In genomic region chr2:84887411-84888271, GRCm38 (mm10) we compare ENCODE assay signal across 8 mouse cellular contexts. TPM values are rescaled to one million over a fixed set of nuclear protein-coding genes. Genes with fewer than 3 reads are reported as not detected.
DNase-seq lines count a peak whose midpoint lies in the region; ATAC-seq and TF ChIP-seq lines count a peak whose summit lies in the region.

No protein-coding gene starts in this region.

- TF ChIP-seq EP300 in MEL (IDR thresholded peaks at IDR 0.05; ENCODE audit: low read depth in 1 of 2, low read length in 2 of 2) = no peak

- ATAC-seq in hindbrain, embryonic 15.5 days (ENCODE audit: low FRiP score, low read depth) = peak; percentile 54
- ATAC-seq in limb, embryonic 14.5 days (ENCODE audit: low FRiP score, low read depth) = no peak
- ATAC-seq in midbrain, embryonic 14.5 days (ENCODE audit: low FRiP score, low TSS enrichment) = peak; percentile 9; the same call in 1 of the 2 replicates
- no peak for ATAC-seq in activated CD4-positive, CD25-positive, alpha-beta regulatory T cell, adult 4 months

- no peak for TF ChIP-seq POLR2A in MEL (IDR thresholded peaks at IDR 0.05; ENCODE audit: control insufficient read depth in 1 of 2, insufficient read depth in 1 of 2, low read depth in 1 of 2, low read length in 2 of 2, poor library complexity in 1 of 2)
- no peak for TF ChIP-seq POLR2A in embryonic fibroblast, embryonic 13.5 days (IDR thresholded peaks at IDR 0.05; ENCODE audit: low read depth, low read length)
- no peak for TF ChIP-seq POLR2A in limb, embryonic 14.5 days (IDR thresholded peaks at IDR 0.05; ENCODE audit: borderline replicate concordance, extremely low read depth, insufficient read depth, insufficient read length)

- H3K36me3 ChIP-seq in MEL (ENCODE audit: control insufficient read depth in 1 of 2, insufficient read depth in 2 of 2, low read length in 2 of 2) = no peaks in the 10 kb centered on the region; a peak in 1 of 4 replicates
- no peaks in the 10 kb centered on the region for H3K36me3 ChIP-seq in hindbrain, embryonic 15.5 days
- H3K36me3 ChIP-seq in limb, embryonic 14.5 days (ENCODE audit: control insufficient read depth, insufficient read depth, low read length) = no peaks in the 10 kb centered on the region
- H3K36me3 ChIP-seq in midbrain, embryonic 14.5 days (ENCODE audit: control insufficient read depth, insufficient read depth, low read length) = no peaks in the 10 kb centered on the region

- no peaks in the 10 kb centered on the region for H3K9me3 ChIP-seq in MEL (replicated peaks; ENCODE audit: insufficient read depth, low read length)
- no peaks in the 10 kb centered on the region for H3K9me3 ChIP-seq in hindbrain, embryonic 15.5 days
- no peaks in the 10 kb centered on the region for H3K9me3 ChIP-seq in limb, embryonic 14.5 days (ENCODE audit: control insufficient read depth, low read length)
- H3K9me3 ChIP-seq in midbrain, embryonic 14.5 days (ENCODE audit: control insufficient read depth, low read length) = no peaks in the 10 kb centered on the region

- H3K4me2 ChIP-seq in hindbrain, embryonic 15.5 days = peak overlapping the region; percentile 84
- peak overlapping the region; percentile 85 for H3K4me2 ChIP-seq in limb, embryonic 14.5 days (replicated peaks; ENCODE audit: low read depth, low read length, severe bottlenecking)
- H3K4me2 ChIP-seq in midbrain, embryonic 14.5 days (ENCODE audit: low read length) = peak overlapping the region; percentile 96

- no peaks in the 10 kb centered on the region for H3K79me2 ChIP-seq in MEL (ENCODE audit: control insufficient read depth, insufficient read depth, low read length, poor library complexity)

- H3K9ac ChIP-seq in MEL (ENCODE audit: control insufficient read depth, low read depth, low read length, poor library complexity, severe bottlenecking) = peak overlapping the region; percentile 55
- H3K9ac ChIP-seq in hindbrain, embryonic 15.5 days = peak overlapping the region; percentile 51
- H3K9ac ChIP-seq in limb, embryonic 14.5 days (ENCODE audit: low read depth, low read length, severe bottlenecking) = no peak overlapping the region
- H3K9ac ChIP-seq in midbrain, embryonic 14.5 days (replicated peaks; ENCODE audit: low read length) = peak overlapping the region; percentile 52; the same call in 1 of the 2 replicates

- peaks cover 0 to 3% of the 10 kb centered on the region in 2 experiments; a peak in 3 of 4 replicates for H3K27me3 ChIP-seq in MEL (ENCODE audit: control insufficient read depth in 1 of 2, insufficient read depth in 2 of 2, low read length in 2 of 2)
- H3K27me3 ChIP-seq in hindbrain, embryonic 15.5 days = peaks cover 56% of the 10 kb centered on the region
- H3K27me3 ChIP-seq in limb, embryonic 14.5 days (ENCODE audit: control insufficient read depth, insufficient read depth, low read length) = peaks cover 71% of the 10 kb centered on the region
- peaks cover 54% of the 10 kb centered on the region for H3K27me3 ChIP-seq in midbrain, embryonic 14.5 days (ENCODE audit: control insufficient read depth, insufficient read depth, low read length)

- 0 out of 4 replicates have a peak, but pooled peaks cover 0 to 7% of the 10 kb centered on the region in 2 experiments for H3K4me1 ChIP-seq in MEL (ENCODE audit: control insufficient read depth in 1 of 2, insufficient read depth in 2 of 2, low read length in 2 of 2)
- no peaks in the 10 kb centered on the region for H3K4me1 ChIP-seq in embryonic fibroblast, embryonic 13.5 days (ENCODE audit: control insufficient read depth, insufficient read depth, low read length)
- H3K4me1 ChIP-seq in hindbrain, embryonic 15.5 days (replicated peaks) = peaks cover 42% of the 10 kb centered on the region
- H3K4me1 ChIP-seq in limb, embryonic 14.5 days (ENCODE audit: control insufficient read depth, insufficient read depth, low read length) = peaks cover 9% of the 10 kb centered on the region
- peaks cover 25% of the 10 kb centered on the region for H3K4me1 ChIP-seq in midbrain, embryonic 14.5 days (ENCODE audit: control insufficient read depth, insufficient read depth, low read length)

- peak; percentile 52 for DNase-seq in adrenal gland, adult 2 months
- DNase-seq in adrenal gland, postnatal 4 days (ENCODE audit: low spot score in 2 of 2) = no peak
- peak; percentile 60 for DNase-seq in MEL (ENCODE audit: low read depth, low spot score)
- DNase-seq in limb, embryonic 14.5 days (ENCODE audit: low spot score) = peak; percentile 47
- DNase-seq in midbrain, embryonic 14.5 days = peak; percentile 80

- H3K4me3 ChIP-seq in MEL (ENCODE audit: control insufficient read depth in 1 of 2, insufficient read depth in 1 of 2, low read depth in 2 of 2, low read length in 2 of 2) = peak overlapping the region; percentile 47 to 52
- peak overlapping the region; percentile 31 for H3K4me3 ChIP-seq in embryonic fibroblast, embryonic 13.5 days (ENCODE audit: insufficient read depth, low read length)
- H3K4me3 ChIP-seq in hindbrain, embryonic 15.5 days = peak overlapping the region; percentile 81
- H3K4me3 ChIP-seq in limb, embryonic 14.5 days (replicated peaks; ENCODE audit: low read length) = peak overlapping the region; percentile 61
- H3K4me3 ChIP-seq in midbrain, embryonic 14.5 days (replicated peaks; ENCODE audit: low read depth, low read length) = peak overlapping the region; percentile 60

- TF ChIP-seq RAD21 in MEL (IDR thresholded peaks at IDR 0.05; ENCODE audit: low read depth, low read length) = no peak

- no peak for TF ChIP-seq CTCF in MEL (IDR thresholded peaks at IDR 0.05 in 2 of 3, conservative IDR thresholded peaks at IDR 0.05 in 1 of 3; ENCODE audit: control insufficient read depth in 1 of 3, insufficient read depth in 1 of 3, low read depth in 2 of 3, low read length in 3 of 3, poor library complexity in 1 of 3, severe bottlenecking in 1 of 3)
- no peak for TF ChIP-seq CTCF in embryonic fibroblast, embryonic 13.5 days (IDR thresholded peaks at IDR 0.05; ENCODE audit: borderline replicate concordance, insufficient read depth, low read length)

- no peak overlapping the region for H3K27ac ChIP-seq in MEL (ENCODE audit: control insufficient read depth, low read depth, low read length)
- no peak overlapping the region for H3K27ac ChIP-seq in embryonic fibroblast, embryonic 13.5 days (ENCODE audit: insufficient read depth, low read length)
- H3K27ac ChIP-seq in hindbrain, embryonic 15.5 days (replicated peaks) = no peak overlapping the region
- no peak overlapping the region for H3K27ac ChIP-seq in limb, embryonic 14.5 days (replicated peaks; ENCODE audit: low read depth, low read length)
- H3K27ac ChIP-seq in midbrain, embryonic 14.5 days (replicated peaks; ENCODE audit: low read depth, low read length) = no peak overlapping the region

- WGBS in hindbrain, embryonic 15.5 days = under 1% methylated on average over 58 of the region's 58 CpGs
- WGBS in limb, embryonic 14.5 days = 2% methylated on average over 55 of the region's 58 CpGs
- under 1% methylated on average over 58 of the region's 58 CpGs for WGBS in midbrain, embryonic 14.5 days

RNA-seq across cellular contexts. Expression of gene Rtn4rl2, which starts 1.1 kb away (rescaled TPM):
- total RNA-seq in adrenal gland, adult 2 months (2021) = 1 to 10 TPM; 1.1 to 1.5 TPM
- 11.5 and 17.5 TPM in 2 replicates for polyA plus RNA-seq in adrenal gland, adult 2 months (2012; rRNA removed)
- total RNA-seq in adrenal gland, postnatal 4 days (2021) = 1 to 10 TPM; 2.2 to 3.4 TPM
- total RNA-seq in MEL (2012; rRNA removed) = 0.12 TPM in 1 of 2 replicates, not detected in the other
- 1 to 10 TPM in 1 of 2 experiments, not detected in 1; 1.1 TPM for polyA plus RNA-seq in MEL (2012; ENCODE audit: insufficient read depth in 1 of 2, insufficient read length in 2 of 2, low read depth in 1 of 2, low replicate concordance in 2 of 2, missing spikeins in 1 of 2)
- polyA plus RNA-seq in embryonic fibroblast, embryonic 13.5 days (2011; ENCODE audit: insufficient read length, low read depth, missing spikeins) = 1.2 and 1.3 TPM in 2 replicates
- polyA plus RNA-seq in hindbrain, embryonic 15.5 days (2015; fragmentation: Nextera tagmentation; extraction: Ambion mirVana) = 5.0 and 6.2 TPM in 2 replicates
- 4.5 and 6.5 TPM in 2 replicates for polyA plus RNA-seq in limb, embryonic 14.5 days (2012; rRNA removed)
- 1.5 and 1.9 TPM in 2 replicates for polyA plus RNA-seq in limb, embryonic 14.5 days (2014; fragmentation: Nextera tagmentation; extraction: Ambion mirVana)
- polyA plus RNA-seq in midbrain, embryonic 14.5 days (2014; fragmentation: Nextera tagmentation; extraction: Ambion mirVana) = 4.5 and 5.6 TPM in 2 replicates
- not detected for polyA plus RNA-seq in activated CD4-positive, CD25-positive, alpha-beta regulatory T cell, adult 4 months (2017; shearing (Covaris generic))

RNA-seq across cellular contexts. Expression of gene Slc43a3, which starts 48.7 kb away (rescaled TPM):
- 10 to 100 TPM; 62.5 to 80.9 TPM for total RNA-seq in adrenal gland, adult 2 months (2021)
- polyA plus RNA-seq in adrenal gland, adult 2 months (2012; rRNA removed) = 57.5 and 59.7 TPM in 2 replicates
- 10 to 100 TPM; 66.4 to 68.4 TPM for total RNA-seq in adrenal gland, postnatal 4 days (2021)
- 82.5 and 91.5 TPM in 2 replicates for total RNA-seq in MEL (2012; rRNA removed)
- polyA plus RNA-seq in MEL (2012; ENCODE audit: insufficient read depth in 1 of 2, insufficient read length in 2 of 2, low read depth in 1 of 2, low replicate concordance in 2 of 2, missing spikeins in 1 of 2) = 10 to 100 TPM in 1 of 2 experiments, not detected in 1; 90.6 TPM
- polyA plus RNA-seq in embryonic fibroblast, embryonic 13.5 days (2011; ENCODE audit: insufficient read length, low read depth, missing spikeins) = 25.5 and 26.0 TPM in 2 replicates
- 5.2 and 5.3 TPM in 2 replicates for polyA plus RNA-seq in hindbrain, embryonic 15.5 days (2015; fragmentation: Nextera tagmentation; extraction: Ambion mirVana)
- polyA plus RNA-seq in limb, embryonic 14.5 days (2012; rRNA removed) = 73.2 and 85.5 TPM in 2 replicates
- polyA plus RNA-seq in limb, embryonic 14.5 days (2014; fragmentation: Nextera tagmentation; extraction: Ambion mirVana) = 32.1 and 34.9 TPM in 2 replicates
- 1.7 and 4.2 TPM in 2 replicates for polyA plus RNA-seq in midbrain, embryonic 14.5 days (2014; fragmentation: Nextera tagmentation; extraction: Ambion mirVana)
- polyA plus RNA-seq in activated CD4-positive, CD25-positive, alpha-beta regulatory T cell, adult 4 months (2017; shearing (Covaris generic)) = 10 to 100 TPM; 15.5 to 15.6 TPM

RNA-seq across cellular contexts. Expression of gene Slc43a1, which starts 49.0 kb away (rescaled TPM):
- total RNA-seq in adrenal gland, adult 2 months (2021) = 10 to 100 TPM in 1 of 2 experiments, 1 to 10 TPM in 1; 4.4 to 12.7 TPM
- 10.1 and 14.3 TPM in 2 replicates for polyA plus RNA-seq in adrenal gland, adult 2 months (2012; rRNA removed)
- total RNA-seq in adrenal gland, postnatal 4 days (2021) = 10 to 100 TPM in 1 of 2 experiments, 1 to 10 TPM in 1; 8.8 to 11.1 TPM
- 93.3 and 131 TPM in 2 replicates for total RNA-seq in MEL (2012; rRNA removed)
- 100 to 1,000 TPM in 1 of 2 experiments, 10 to 100 TPM in 1; 69.8 to 108 TPM for polyA plus RNA-seq in MEL (2012; ENCODE audit: insufficient read depth in 1 of 2, insufficient read length in 2 of 2, low read depth in 1 of 2, low replicate concordance in 2 of 2, missing spikeins in 1 of 2)
- 6.6 and 8.7 TPM in 2 replicates for polyA plus RNA-seq in embryonic fibroblast, embryonic 13.5 days (2011; ENCODE audit: insufficient read length, low read depth, missing spikeins)
- polyA plus RNA-seq in hindbrain, embryonic 15.5 days (2015; fragmentation: Nextera tagmentation; extraction: Ambion mirVana) = 2.3 and 2.4 TPM in 2 replicates
- polyA plus RNA-seq in limb, embryonic 14.5 days (2012; rRNA removed) = 25.8 and 35.9 TPM in 2 replicates
- 15.5 and 18.5 TPM in 2 replicates for polyA plus RNA-seq in limb, embryonic 14.5 days (2014; fragmentation: Nextera tagmentation; extraction: Ambion mirVana)
- polyA plus RNA-seq in midbrain, embryonic 14.5 days (2014; fragmentation: Nextera tagmentation; extraction: Ambion mirVana) = 0.90 and 2.4 TPM in 2 replicates
- 1 to 10 TPM; 3.7 to 7.6 TPM for polyA plus RNA-seq in activated CD4-positive, CD25-positive, alpha-beta regulatory T cell, adult 4 months (2017; shearing (Covaris generic))

Comparison
In these comparisons a context has a peak if more than half of its experiments do, and no peak if none do; other contexts are left out.
1. DNase-seq: peak in adrenal gland, adult 2 months (single experiment), MEL (single experiment), limb, embryonic 14.5 days (single experiment) and midbrain, embryonic 14.5 days (single experiment); none in adrenal gland, postnatal 4 days (0 of 2).
2. H3K4me3 ChIP-seq: peak in every context shown above with its lines; median percentile 81 in hindbrain, embryonic 15.5 days; 61 in limb, embryonic 14.5 days; 60 in midbrain, embryonic 14.5 days; 50 in MEL; 31 in embryonic fibroblast, embryonic 13.5 days.
3. ATAC-seq: peak in hindbrain, embryonic 15.5 days (single experiment) and midbrain, embryonic 14.5 days (single experiment); none in limb, embryonic 14.5 days (single experiment) and activated CD4-positive, CD25-positive, alpha-beta regulatory T cell, adult 4 months (single experiment).
4. Peak in every context shown above with its lines, with median percentiles within 50 percentile points of each other: H3K4me2 ChIP-seq.